Mouse (Mus musculus): ENCODE results near the gene Txlng.

DNA sequence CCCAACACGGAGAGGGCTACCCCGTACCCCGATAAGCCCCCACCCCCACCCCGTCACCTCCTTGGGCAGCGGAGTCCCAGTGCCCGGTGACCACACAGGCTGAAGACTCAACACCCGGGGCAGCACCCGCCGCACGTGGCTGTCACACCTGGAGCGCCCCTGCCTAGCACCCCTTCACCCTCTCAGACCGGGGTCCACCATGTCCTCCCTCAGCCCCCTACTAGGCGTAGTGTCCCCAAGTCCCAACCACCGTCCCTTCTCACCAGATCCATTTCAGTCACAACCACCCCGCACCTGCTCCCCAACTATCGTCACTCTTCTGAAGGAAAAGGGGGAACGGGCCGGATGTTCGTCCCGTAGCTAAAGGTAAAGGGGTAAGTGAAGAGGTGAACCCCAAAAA is 471 bp downstream of the Txlng start:
- TF ChIP-seq CTCF (IDR thresholded peaks at IDR 0.05; ENCODE audit: control insufficient read depth, insufficient read depth, low read length): no peak
- TF ChIP-seq POLR2A (IDR thresholded peaks at IDR 0.05; ENCODE audit: borderline replicate concordance, control insufficient read depth, low read depth, low read length): no peak

All from bone marrow, adult 2 months (tissue).